Mouse (Mus musculus): ENCODE data around the gene Adgrf2.

Adgrf2 gene

DNA sequence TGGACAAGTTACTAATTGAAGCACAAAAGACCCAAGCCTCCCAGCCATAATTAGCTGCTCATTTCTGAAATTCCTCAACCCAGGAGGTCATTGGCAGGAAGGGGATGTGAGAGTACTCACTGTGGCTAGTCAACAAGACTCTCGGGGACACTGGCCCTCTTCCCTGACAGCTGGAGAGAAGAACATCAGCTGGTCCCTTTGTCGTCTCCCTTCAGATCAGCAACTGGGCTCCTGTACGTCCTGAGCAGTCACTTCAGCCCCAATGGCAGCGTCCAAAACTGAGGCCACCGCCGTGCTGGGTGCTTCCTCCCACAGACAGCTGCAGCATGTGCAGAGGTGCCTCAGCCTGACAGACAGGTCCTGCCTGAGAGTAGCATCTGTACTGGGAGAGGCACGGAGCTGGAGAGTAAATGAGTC lies at the start of gene Adgrf2:
Gene Adgrf2, minus strand, starts transcription at position 379 of the 417 bp plus-strand sequence.
- DNase-seq (ENCODE audit: low read depth, low spot score) = no peak
- H3K27me3 ChIP-seq (ENCODE audit: control insufficient read depth, insufficient read depth, low read length, poor library complexity, severe bottlenecking) = no peaks in the 10 kb centered on the region
- no peaks in the 10 kb centered on the region for H3K36me3 ChIP-seq (ENCODE audit: control insufficient read depth, insufficient read depth, low read length, poor library complexity, severe bottlenecking)

DNA sequence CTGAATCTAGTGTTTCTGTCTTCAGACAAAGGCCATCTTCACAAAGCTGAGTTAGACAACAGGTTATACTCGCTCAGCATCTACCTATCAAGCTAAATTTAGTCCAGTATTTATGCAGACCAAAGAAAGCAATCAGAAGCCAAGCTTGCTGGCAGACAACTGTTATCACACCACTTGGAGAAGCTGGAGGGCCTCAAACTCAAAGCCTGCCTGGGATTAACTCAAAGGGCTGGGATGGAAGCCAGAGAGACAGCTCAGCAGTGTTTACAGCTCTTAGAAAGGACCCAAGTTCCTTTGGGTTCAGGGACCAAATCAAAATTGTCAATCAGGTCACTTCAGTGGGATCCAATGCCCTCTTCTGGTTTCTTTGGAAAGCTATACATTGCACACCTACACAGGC lies 48.8 kb upstream of the Adgrf2 start:
- no peaks in the 10 kb centered on the region for H3K27me3 ChIP-seq (ENCODE audit: control insufficient read depth, insufficient read depth, low read length, poor library complexity, severe bottlenecking)
- no peak for DNase-seq (ENCODE audit: low read depth, low spot score)
- H3K36me3 ChIP-seq (ENCODE audit: control insufficient read depth, insufficient read depth, low read length, poor library complexity, severe bottlenecking) = no peaks in the 10 kb centered on the region

DNA sequence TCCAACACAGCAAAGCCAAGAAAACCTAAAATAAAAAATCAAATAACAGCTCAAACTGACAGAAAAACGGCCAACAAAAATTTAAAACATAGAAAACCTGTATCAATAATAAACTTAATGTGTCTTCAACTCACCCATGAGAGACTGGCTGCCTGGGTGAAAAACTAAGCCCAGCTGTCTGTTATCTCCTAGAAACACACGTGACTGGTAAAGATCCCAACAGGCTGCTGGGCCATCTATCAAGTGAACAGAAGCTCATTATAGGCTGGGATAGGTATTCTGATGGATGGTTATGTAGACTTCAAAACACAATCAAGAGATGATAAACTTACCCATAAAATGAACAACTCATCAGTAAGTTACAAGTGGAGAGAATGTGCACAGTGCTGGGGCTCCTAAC lies 47.7 kb upstream of the Adgrf2 start:
- no peak for DNase-seq (ENCODE audit: low read depth, low spot score)
- Histone ChIP-seq H3K36me3 (ENCODE audit: control insufficient read depth, insufficient read depth, low read length, poor library complexity, severe bottlenecking) (no peaks in the 10 kb centered on the region), H3K27me3 (ENCODE audit: control insufficient read depth, insufficient read depth, low read length, poor library complexity, severe bottlenecking) (no peaks in the 10 kb centered on the region)

DNA sequence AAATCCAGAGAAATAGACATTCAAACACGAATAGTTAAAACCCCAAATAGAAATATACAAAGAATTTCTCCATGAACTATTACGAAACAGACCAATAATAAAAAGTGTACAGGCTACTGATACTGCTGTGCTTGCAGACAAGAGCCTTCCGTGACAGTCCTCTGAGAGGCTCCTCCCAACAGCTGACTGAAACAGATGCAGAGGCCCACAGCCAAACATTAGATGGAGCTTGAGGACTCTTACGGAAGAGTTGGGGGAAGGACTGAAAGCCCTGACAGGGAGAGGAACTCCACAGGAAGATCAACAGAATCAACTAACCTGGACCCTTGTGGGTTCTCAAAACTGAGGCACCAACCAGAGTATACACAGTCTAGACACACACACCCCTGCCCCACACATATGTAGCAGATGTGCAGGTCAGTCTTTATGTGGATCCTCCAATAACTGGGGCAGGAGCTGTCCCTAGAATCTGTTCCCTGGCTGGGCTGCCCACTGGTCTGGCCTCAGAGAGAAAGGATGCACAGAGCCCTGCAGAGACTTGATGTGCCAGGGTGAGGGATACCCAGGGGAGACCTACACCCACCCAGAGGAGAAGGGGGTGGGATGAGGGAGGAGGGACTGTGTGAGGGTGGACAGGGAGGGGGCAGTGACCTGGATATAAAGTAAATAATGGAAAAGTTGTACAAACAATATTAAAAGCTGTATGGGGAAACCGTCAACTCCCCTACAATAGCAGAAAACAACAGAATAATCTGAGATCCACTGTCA lies 46.9 kb upstream of the Adgrf2 start:
- no peak for DNase-seq (ENCODE audit: low read depth, low spot score)
- Histone ChIP-seq H3K36me3 (ENCODE audit: control insufficient read depth, insufficient read depth, low read length, poor library complexity, severe bottlenecking) (no peaks in the 10 kb centered on the region), H3K27me3 (ENCODE audit: control insufficient read depth, insufficient read depth, low read length, poor library complexity, severe bottlenecking) (no peaks in the 10 kb centered on the region)

DNA sequence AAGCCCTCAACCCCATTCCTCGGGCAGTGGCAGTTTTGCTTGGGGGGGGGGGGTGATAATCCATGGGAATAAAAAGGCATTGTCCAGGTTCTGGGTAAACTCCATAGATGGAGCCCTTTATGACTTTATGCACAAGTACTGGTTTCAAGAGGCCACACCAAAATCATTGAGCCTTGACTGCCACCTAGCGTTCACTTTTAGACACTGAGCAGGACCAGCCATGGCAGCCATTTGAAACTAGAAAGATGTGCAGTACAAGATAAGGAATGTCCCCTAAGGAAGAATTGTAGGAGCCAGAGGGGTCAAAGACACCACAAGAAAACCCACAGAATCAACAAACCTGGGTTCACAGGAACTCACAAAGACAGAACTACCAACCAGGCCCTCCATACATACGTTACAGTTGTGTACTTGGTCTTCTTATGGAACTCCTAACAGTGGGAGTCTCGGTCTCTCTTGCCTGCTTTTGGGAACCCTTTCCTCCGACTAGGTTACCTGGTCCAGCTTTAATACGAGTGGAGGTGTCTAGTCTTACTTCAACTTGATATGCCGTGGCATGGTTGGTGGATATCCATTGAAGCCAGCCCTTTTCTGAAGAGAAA lies 40.3 kb upstream of the Adgrf2 start:
- Histone ChIP-seq H3K36me3 (ENCODE audit: control insufficient read depth, insufficient read depth, low read length, poor library complexity, severe bottlenecking) (no peaks in the 10 kb centered on the region), H3K27me3 (ENCODE audit: control insufficient read depth, insufficient read depth, low read length, poor library complexity, severe bottlenecking) (no peaks in the 10 kb centered on the region)
- DNase-seq (ENCODE audit: low read depth, low spot score) = peak; percentile 79

DNA sequence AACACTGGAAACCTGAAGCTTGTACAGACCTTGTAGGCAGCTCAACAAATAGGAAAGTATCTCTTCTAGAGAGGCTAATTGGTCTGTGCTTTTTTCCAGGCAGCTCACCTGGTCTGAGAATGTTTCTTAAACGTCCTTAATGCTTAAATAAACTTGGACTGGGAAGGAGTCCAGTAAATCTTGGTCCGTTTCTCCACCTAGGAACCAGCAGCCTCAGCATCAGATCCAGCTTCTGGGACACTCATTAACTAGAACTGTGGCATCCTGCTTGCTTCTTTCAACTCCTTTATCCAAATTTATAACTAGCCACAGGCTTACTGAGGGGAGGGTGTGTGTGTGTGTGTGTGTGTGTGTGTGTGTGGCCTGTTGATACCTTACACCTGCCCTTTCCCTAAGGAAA lies 11.8 kb upstream of the Adgrf2 start:
- H3K27me3 ChIP-seq (ENCODE audit: control insufficient read depth, insufficient read depth, low read length, poor library complexity, severe bottlenecking) = no peaks in the 10 kb centered on the region
- no peak for DNase-seq (ENCODE audit: low read depth, low spot score)

DNA sequence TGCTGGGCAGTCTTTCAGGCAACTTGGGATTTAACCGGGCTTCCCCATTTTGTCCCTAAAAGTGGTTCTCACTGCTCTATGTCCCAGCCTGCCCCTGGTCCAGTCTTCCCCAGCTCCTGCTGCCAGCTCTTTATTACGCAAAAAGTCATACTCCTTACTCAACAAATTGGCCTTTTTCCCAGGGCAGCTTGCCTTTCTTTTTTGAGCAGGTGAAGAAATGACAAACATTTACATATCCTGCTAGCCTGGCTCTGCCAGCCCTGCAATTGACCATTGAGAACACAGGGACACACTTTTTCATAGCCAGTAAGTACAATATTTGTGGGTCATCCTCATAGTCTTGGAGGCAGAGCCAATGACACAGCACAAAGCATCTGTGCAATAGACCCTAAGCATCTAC lies 10.2 kb upstream of the Adgrf2 start:
- no peak for DNase-seq (ENCODE audit: low read depth, low spot score)
- H3K27me3 ChIP-seq (ENCODE audit: control insufficient read depth, insufficient read depth, low read length, poor library complexity, severe bottlenecking) = no peaks in the 10 kb centered on the region

More for the DNA sequence above, 11.8 kb upstream of the Adgrf2 start:
- H3K36me3 ChIP-seq (ENCODE audit: control insufficient read depth, insufficient read depth, low read length, poor library complexity, severe bottlenecking) = no peaks in the 10 kb centered on the region

DNA sequence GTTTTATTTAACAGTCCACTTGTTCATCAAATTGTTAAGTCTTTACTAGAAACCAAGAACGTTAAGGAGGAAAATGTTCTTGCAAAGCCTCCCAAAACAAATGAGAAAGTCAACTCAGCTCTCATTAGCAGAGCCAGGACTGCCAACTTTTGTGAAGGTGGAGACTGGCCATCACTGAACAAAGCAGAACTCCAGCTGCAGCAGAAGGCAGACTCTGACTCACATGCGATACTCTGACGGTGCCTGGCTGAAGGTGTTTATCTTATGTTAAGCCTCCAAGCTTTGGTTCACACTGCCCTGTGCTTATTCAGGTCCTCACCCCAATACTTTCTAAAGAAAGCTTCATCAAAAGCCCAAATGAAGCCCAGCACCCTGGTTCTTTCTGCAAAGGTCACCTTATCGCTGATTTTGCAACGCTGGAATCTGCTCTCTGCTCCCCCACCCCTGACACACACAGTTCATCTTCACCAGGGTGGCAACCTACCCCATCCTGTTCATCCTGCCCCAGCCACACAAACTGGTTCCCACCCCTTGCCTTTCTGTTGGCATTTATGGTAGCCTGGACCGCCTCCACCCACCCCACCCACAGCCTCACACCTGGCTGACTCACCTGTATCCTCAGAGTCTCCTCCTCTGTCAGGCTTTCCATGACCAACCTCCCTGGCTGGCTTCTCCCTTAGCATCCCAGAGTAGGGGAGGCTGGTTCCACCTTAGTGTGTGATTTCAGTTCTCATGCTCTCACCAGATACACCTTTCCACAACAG lies 3.9 kb upstream of the Adgrf2 start:
- no peaks in the 10 kb centered on the region for H3K36me3 ChIP-seq (ENCODE audit: control insufficient read depth, insufficient read depth, low read length, poor library complexity, severe bottlenecking)
- DNase-seq (ENCODE audit: low read depth, low spot score) = no peak

More for the DNA sequence above, 10.2 kb upstream of the Adgrf2 start:
- no peaks in the 10 kb centered on the region for H3K36me3 ChIP-seq (ENCODE audit: control insufficient read depth, insufficient read depth, low read length, poor library complexity, severe bottlenecking)

DNA sequence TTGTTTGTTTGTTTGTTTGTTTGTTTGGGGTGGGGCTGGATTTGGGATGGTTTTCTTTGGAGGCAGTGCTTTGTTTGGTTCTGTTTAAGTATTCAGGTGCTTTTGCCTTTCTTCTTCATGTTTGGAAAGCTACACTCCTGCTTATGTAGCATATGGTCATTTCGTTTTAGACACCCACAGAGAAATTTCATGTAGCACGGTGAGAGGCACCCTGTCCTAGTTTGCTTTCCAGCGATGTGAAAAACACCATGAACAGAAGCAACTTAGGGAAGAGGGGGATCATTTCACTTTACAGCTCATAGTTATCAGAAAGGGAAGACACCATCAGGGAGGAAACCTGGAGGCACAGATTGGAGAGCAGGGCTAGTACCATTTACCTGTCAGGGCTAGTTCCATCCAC lies 844 bp upstream of the Adgrf2 start:
- H3K36me3 ChIP-seq (ENCODE audit: control insufficient read depth, insufficient read depth, low read length, poor library complexity, severe bottlenecking) = no peaks in the 10 kb centered on the region
- DNase-seq (ENCODE audit: low read depth, low spot score) = no peak
- no peaks in the 10 kb centered on the region for H3K27me3 ChIP-seq (ENCODE audit: control insufficient read depth, insufficient read depth, low read length, poor library complexity, severe bottlenecking)

More for the DNA sequence above, 3.9 kb upstream of the Adgrf2 start:
- no peaks in the 10 kb centered on the region for H3K27me3 ChIP-seq (ENCODE audit: control insufficient read depth, insufficient read depth, low read length, poor library complexity, severe bottlenecking)

DNA sequence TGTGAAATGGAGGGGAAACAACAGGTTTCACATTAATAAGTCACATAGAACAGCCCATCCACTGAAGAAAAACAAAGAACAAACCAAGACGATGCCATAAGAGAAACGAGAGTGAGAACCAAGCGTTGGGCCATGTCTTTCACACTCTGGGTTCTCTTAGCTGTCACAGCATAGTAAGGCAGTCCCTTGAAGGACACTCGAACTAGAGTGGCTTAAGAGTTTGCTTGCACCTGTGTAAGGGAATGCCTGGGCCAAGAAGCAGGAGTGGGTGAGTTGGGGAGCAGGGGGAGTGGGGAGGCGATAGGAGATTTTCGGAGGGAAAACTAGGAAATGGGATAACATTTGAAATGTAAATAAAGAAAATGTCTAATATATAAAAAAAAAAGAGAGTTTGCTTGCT lies 3.2 kb downstream of the Adgrf2 start:
- DNase-seq (ENCODE audit: low read depth, low spot score) = no peak
- Histone ChIP-seq H3K36me3 (ENCODE audit: control insufficient read depth, insufficient read depth, low read length, poor library complexity, severe bottlenecking) (no peaks in the 10 kb centered on the region), H3K27me3 (ENCODE audit: control insufficient read depth, insufficient read depth, low read length, poor library complexity, severe bottlenecking) (no peaks in the 10 kb centered on the region)

DNA sequence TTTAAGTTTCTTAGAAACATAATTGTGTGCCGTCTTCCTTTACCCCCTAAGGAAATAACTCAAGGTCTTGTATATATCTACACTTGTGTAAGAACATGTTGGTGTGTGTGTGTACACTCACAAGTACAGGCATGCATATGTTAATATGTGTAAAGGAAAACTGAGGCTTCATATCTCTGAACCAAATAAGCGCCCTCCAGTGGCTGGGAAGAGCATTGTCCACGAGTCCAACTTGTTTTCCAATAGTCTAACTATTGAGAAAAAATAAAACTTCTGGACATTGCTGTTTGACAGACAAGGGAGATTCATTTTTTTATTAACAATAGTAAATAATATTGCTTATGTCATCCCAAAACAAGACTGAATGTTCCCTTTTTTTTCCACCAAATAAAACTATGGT lies 24.8 kb downstream of the Adgrf2 start:
- H3K36me3 ChIP-seq (ENCODE audit: control insufficient read depth, insufficient read depth, low read length, poor library complexity, severe bottlenecking) = no peaks in the 10 kb centered on the region
- no peaks in the 10 kb centered on the region for H3K27me3 ChIP-seq (ENCODE audit: control insufficient read depth, insufficient read depth, low read length, poor library complexity, severe bottlenecking)
- no peak for DNase-seq (ENCODE audit: low read depth, low spot score)

DNA sequence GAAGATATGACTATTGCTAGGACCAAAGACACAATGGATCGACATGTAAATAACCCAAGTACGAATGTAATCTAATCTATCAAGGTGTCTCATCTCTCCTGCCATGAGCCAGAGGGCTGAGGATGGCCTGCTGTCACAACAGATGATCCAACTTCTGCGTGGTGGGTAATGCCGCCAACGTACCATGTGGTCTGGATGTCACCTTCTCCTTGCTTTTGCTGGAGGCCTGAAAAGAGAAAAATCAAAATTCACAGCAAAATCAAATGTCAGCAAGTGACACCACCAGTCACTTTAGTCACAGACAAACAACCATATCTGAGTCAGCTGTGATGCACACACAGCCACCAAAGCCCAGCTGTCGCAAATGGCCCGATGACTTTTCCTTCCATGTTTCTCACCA lies 27.0 kb downstream of the Adgrf2 start:
- no peaks in the 10 kb centered on the region for H3K27me3 ChIP-seq (ENCODE audit: control insufficient read depth, insufficient read depth, low read length, poor library complexity, severe bottlenecking)
- H3K36me3 ChIP-seq (ENCODE audit: control insufficient read depth, insufficient read depth, low read length, poor library complexity, severe bottlenecking) = no peaks in the 10 kb centered on the region
- no peak for DNase-seq (ENCODE audit: low read depth, low spot score)

DNA sequence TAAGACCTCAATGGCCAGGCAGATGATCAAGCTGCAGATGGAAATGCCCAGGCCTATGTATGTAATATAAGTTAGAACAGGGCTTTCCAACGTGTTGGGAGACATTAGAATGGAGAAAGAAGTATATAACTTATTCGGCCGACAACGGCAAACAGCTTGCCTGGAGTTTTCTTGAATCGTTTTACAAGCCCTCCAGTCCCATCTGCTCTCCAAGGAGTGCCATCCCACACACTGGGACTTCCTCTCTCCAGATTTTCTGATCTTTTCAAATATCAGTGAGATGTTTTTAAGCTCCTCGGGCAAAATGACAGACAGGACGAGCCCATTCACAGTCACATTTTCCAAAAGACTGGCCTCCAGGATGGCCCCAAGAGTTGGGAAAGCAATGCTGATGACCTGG lies 31.3 kb downstream of the Adgrf2 start:
- H3K27me3 ChIP-seq (ENCODE audit: control insufficient read depth, insufficient read depth, low read length, poor library complexity, severe bottlenecking) = no peaks in the 10 kb centered on the region
- DNase-seq (ENCODE audit: low read depth, low spot score) = no peak
- H3K36me3 ChIP-seq (ENCODE audit: control insufficient read depth, insufficient read depth, low read length, poor library complexity, severe bottlenecking) = no peaks in the 10 kb centered on the region

DNA sequence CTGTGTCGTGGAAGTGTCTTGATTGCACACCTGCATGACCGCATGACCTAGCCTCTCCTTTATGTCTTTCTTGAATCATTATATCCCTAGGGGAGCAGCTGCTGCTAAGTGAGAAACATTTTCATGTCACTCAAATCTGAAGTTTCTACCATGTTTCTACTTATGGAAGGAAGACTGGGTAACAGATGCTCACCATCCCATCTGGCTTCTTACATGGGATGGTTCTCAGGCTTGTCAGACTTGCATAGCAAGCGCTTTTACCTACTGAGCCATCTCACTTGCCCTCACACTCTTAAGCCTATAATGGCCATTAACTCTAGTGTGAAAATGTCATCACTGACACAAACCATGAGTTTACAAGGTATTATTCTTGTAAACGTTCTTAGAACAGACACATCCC lies 36.4 kb downstream of the Adgrf2 start:
- Histone ChIP-seq H3K36me3 (ENCODE audit: control insufficient read depth, insufficient read depth, low read length, poor library complexity, severe bottlenecking) (no peaks in the 10 kb centered on the region), H3K27me3 (ENCODE audit: control insufficient read depth, insufficient read depth, low read length, poor library complexity, severe bottlenecking) (no peaks in the 10 kb centered on the region)
- DNase-seq (ENCODE audit: low read depth, low spot score) = no peak

DNA sequence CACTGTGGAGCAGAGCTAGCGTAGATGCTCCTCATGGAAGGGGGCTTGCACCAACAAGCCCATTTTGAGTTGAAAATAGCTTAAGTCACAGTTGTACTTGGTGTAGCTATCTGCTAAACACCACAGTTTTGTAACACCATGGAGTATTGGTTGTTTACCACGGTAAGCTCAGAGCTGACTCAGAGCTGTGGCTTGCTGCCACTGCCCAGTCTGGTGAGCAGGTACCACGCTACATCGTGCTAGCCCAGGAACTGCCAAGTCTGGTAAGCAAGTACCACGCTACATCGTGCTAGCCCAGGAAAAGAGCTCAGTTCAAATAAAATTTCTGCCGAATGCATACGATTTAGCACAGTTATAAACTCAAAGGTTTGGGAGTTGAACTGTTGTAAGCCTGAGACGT lies 39.8 kb downstream of the Adgrf2 start:
- Histone ChIP-seq H3K27me3 (ENCODE audit: control insufficient read depth, insufficient read depth, low read length, poor library complexity, severe bottlenecking) (no peaks in the 10 kb centered on the region), H3K36me3 (ENCODE audit: control insufficient read depth, insufficient read depth, low read length, poor library complexity, severe bottlenecking) (no peaks in the 10 kb centered on the region)
- DNase-seq (ENCODE audit: low read depth, low spot score) = no peak
